Mouse (Mus musculus): Measurements from ENCODE around the gene Mrgprh.

- TF ChIP-seq CTCF (IDR thresholded peaks at IDR 0.05; ENCODE audit: insufficient read depth, low read length) (no peak), POLR2A (IDR thresholded peaks at IDR 0.05; ENCODE audit: borderline replicate concordance, extremely low read depth, low read depth, low read length) (no peak)
Observed at GRCm38 (mm10) chr17:12854386-12854785, 21.4 kb upstream of the Mrgprh start.

Measured in lung, adult 2 months (tissue).